Mouse (Mus musculus) cerebellum, adult 2 months (tissue): Measurements from ENCODE around the gene Ncbp2. TPM values are rescaled to one million over a fixed set of nuclear protein-coding genes. Genes with fewer than 3 reads are reported as not detected.

Source experiments
- DNase-seq, 2 experiments: peaks; one replicate each; pipeline ENCODE4 v3.0.0; 2021
- H3K27ac ChIP-seq: fragments of 200-500 bp; 2 replicates; pipeline ENCODE4 v1.5.1; 2012; ENCODE audit warnings: low read length, control low read depth, inconsistent platforms; ENCODE audit not compliant: insufficient read depth
- H3K27me3 ChIP-seq: fragments of 200-500 bp; 2 replicates; pipeline ENCODE4 v1.6.1; 2012; ENCODE audit warnings: inconsistent platforms, mild to moderate bottlenecking, low read length, moderate library complexity; ENCODE audit not compliant: control insufficient read depth, insufficient read depth
- H3K4me1 ChIP-seq: fragments of 200-500 bp; 2 replicates; pipeline ENCODE4 v1.6.1; 2011; ENCODE audit warnings: low read length; ENCODE audit not compliant: control insufficient read depth, insufficient read depth
- H3K4me3 ChIP-seq: fragments of 200-500 bp; replicated peaks from 2 replicates; pipeline ENCODE3; 2011; ENCODE audit warnings: mild to moderate bottlenecking, low read depth, low read length, control low read depth; ENCODE audit not compliant: insufficient read depth
- CTCF ChIP-seq: fragments of 200-500 bp; IDR thresholded peaks from 2 replicates; pipeline ENCODE4 v1.5.1; 2011; ENCODE audit warnings: low read depth, mild to moderate bottlenecking, control low read depth, low read length, moderate library complexity, borderline replicate concordance; ENCODE audit not compliant: insufficient read depth
- POLR2A ChIP-seq: fragments of 200-500 bp; IDR thresholded peaks from 2 replicates; pipeline ENCODE4 v1.6.1; 2011; ENCODE audit warnings: low read length, control low read depth, borderline replicate concordance; ENCODE audit not compliant: insufficient read depth
- WGBS: fragments of 180-500 bp; shearing (Covaris S2); methylation state at CpG from one replicate; pipeline ENCODE4 v1.1.7; 2018; 5-methylcytosine and 5-hydroxymethylcytosine counted together
- polyA plus RNA-seq: library from polyadenylated mRNA; depleted of rRNA; stranded (reverse); fragments of >200 nt; gene quantifications from 2 replicates; pipeline ENCODE4 v1.2.3, GENCODE M21; 2012; rRNA removed

Ncbp2 gene
- polyA plus RNA-seq, 1 experiment = 86.5 TPM

- TF ChIP-seq POLR2A = no peak
- TF ChIP-seq CTCF = no peak
- WGBS = 92% methylated on average over 3 of the region's 3 CpGs
- DNase-seq = no peak
These were observed 56.4 kb downstream of the Ncbp2 start for GRCm38 (mm10) chr16:32004731-32005130.

GRCm38 (mm10) chr16:32008529-32009293 lies 60.4 kb downstream of the Ncbp2 start:
- no peak overlapping the region for H3K27ac ChIP-seq
- H3K4me3 ChIP-seq = no peak overlapping the region
- WGBS = 71% methylated on average over 10 of the region's 10 CpGs
- TF ChIP-seq POLR2A (no peak), CTCF (no peak)
- H3K27me3 ChIP-seq = no peaks in the 10 kb centered on the region
- no peak for DNase-seq
- H3K4me1 ChIP-seq = no peaks in the 10 kb centered on the region

More at GRCm38 (mm10) chr16:32004731-32005130, 56.4 kb downstream of the Ncbp2 start:
- Histone ChIP-seq H3K4me1 (no peaks in the 10 kb centered on the region; the same call in 1 of the 2 replicates), H3K4me3 (no peak overlapping the region), H3K27ac (no peak overlapping the region), H3K27me3 (no peaks in the 10 kb centered on the region)

- H3K4me1 ChIP-seq = no peaks in the 10 kb centered on the region
- TF ChIP-seq CTCF (no peak), POLR2A (no peak)
- DNase-seq = no peak
- H3K4me3 ChIP-seq = no peak overlapping the region
- no peak overlapping the region for H3K27ac ChIP-seq
- 38% methylated on average over 5 of the region's 5 CpGs for WGBS
- H3K27me3 ChIP-seq = no peaks in the 10 kb centered on the region
These were observed 61.6 kb downstream of the Ncbp2 start for GRCm38 (mm10) chr16:32009913-32010312.

- WGBS = 86% methylated on average over 4 of the region's 4 CpGs
- Histone ChIP-seq H3K4me1 (no peaks in the 10 kb centered on the region), H3K4me3 (no peak overlapping the region), H3K27me3 (no peaks in the 10 kb centered on the region), H3K27ac (no peak overlapping the region)
- DNase-seq = no peak
- TF ChIP-seq POLR2A (no peak), CTCF (no peak)
These were observed 62.0 kb downstream of the Ncbp2 start for GRCm38 (mm10) chr16:32010330-32010729.

Other genes starting within 250 kb of the Ncbp2 start
- gene Meltf, start 69.7 kb upstream of the Ncbp2 start, polyA plus RNA-seq = 0.75 and 1.1 TPM in 2 replicates
- 33.1 and 34.2 TPM in 2 replicates for gene Pigz, start 14.7 kb upstream of the Ncbp2 start, polyA plus RNA-seq
- 66.2 and 70.7 TPM in 2 replicates for gene 0610012G03Rik, start within 50 bp of the Ncbp2 start, polyA plus RNA-seq
- 23.5 and 25.0 TPM in 2 replicates for gene Senp5, start 54.8 kb downstream of the Ncbp2 start, polyA plus RNA-seq
- gene Pak2, start 130.8 kb downstream of the Ncbp2 start, polyA plus RNA-seq = 22.0 and 22.5 TPM in 2 replicates
- gene Pigx, start 151.2 kb downstream of the Ncbp2 start, polyA plus RNA-seq = 27.6 and 30.3 TPM in 2 replicates
- 45.4 and 46.9 TPM in 2 replicates for gene Cep19, start 151.3 kb downstream of the Ncbp2 start, polyA plus RNA-seq
- gene Nrros, start 217.1 kb downstream of the Ncbp2 start, polyA plus RNA-seq = 4.1 and 4.8 TPM in 2 replicates
- gene Bex6, start 231.3 kb downstream of the Ncbp2 start, polyA plus RNA-seq = not detected in 2 replicates